In the genomic region with DNA sequence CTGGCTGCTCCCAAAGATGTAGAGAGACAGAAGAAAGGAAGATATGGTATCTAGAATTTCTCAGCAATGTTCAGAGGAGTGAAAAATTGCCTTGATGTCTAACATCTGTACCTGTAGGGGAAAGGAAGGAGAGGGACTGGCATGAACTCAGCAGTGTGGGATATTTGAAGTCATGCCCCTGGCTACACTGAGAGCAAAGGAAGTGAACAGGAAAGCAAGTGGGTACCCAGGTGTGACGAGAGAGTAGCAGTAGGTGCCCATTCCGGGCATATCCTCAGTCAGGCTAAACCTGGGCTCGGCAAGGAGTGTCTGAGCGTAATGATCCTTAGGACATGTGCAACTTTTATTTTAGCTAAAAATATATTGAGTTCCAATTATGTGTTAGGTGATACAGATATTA, we compare ENCODE assay signal across 28 mouse cellular contexts.
DNase-seq lines count a peak whose midpoint lies in the region; ATAC-seq and TF ChIP-seq lines count a peak whose summit lies in the region.
"Had no signal": no experiment of that assay in that cellular context is flagged by ENCODE, and none has a peak within 500 bp of the region (broad histone marks: within the 10 kb centered on the region; RNA-seq: fewer than 3 reads in every experiment).

No protein-coding gene starts in this region.

- no peaks in the 10 kb centered on the region for H3K36me3 ChIP-seq in stomach, postnatal 0 days (ENCODE audit: control insufficient read depth, insufficient read depth, low read length)
- H3K36me3 ChIP-seq in intestine, embryonic 16.5 days (ENCODE audit: control insufficient read depth, insufficient read depth, low read length) = no peaks in the 10 kb centered on the region
- H3K36me3 ChIP-seq: embryonic facial prominence, embryonic 10.5 days; embryonic facial prominence, embryonic 15.5 days; G1E; heart, embryonic 12.5 days; hindbrain, embryonic 13.5 days; limb, embryonic 13.5 days; lung, embryonic 15.5 days; midbrain, embryonic 13.5 days had no signal

- WGBS in stomach, postnatal 0 days = 88% methylated on average over 4 of the region's 4 CpGs
- WGBS in intestine, embryonic 16.5 days = 93% methylated on average over 4 of the region's 4 CpGs

- TF ChIP-seq EP300 in stomach, postnatal 0 days (optimal IDR thresholded peaks at IDR 0.05) = no peak

- H3K9ac ChIP-seq in stomach, postnatal 0 days (ENCODE audit: low read length) = no peak overlapping the region
- no peak overlapping the region for H3K9ac ChIP-seq in intestine, embryonic 16.5 days (ENCODE audit: low read depth, low read length)
- H3K9ac ChIP-seq: embryonic facial prominence, embryonic 15.5 days; heart, embryonic 12.5 days; hindbrain, embryonic 13.5 days; limb, embryonic 13.5 days; lung, embryonic 15.5 days; midbrain, embryonic 13.5 days had no signal

- H3K27ac ChIP-seq in stomach, postnatal 0 days (replicated peaks) = no peak overlapping the region
- H3K27ac ChIP-seq in intestine, embryonic 16.5 days (ENCODE audit: low read length) = no peak overlapping the region
- H3K27ac ChIP-seq: embryonic facial prominence, embryonic 10.5 days; embryonic facial prominence, embryonic 15.5 days; hindbrain, embryonic 13.5 days; limb, embryonic 13.5 days; lung, embryonic 15.5 days; midbrain, embryonic 13.5 days had no signal

- no peak overlapping the region for H3K4me3 ChIP-seq in stomach, postnatal 0 days (ENCODE audit: low read depth, low read length)
- H3K4me3 ChIP-seq in intestine, embryonic 16.5 days (ENCODE audit: low read length) = no peak overlapping the region
- H3K4me3 ChIP-seq: embryonic facial prominence, embryonic 10.5 days; embryonic facial prominence, embryonic 15.5 days; heart, embryonic 12.5 days; hindbrain, embryonic 13.5 days; limb, embryonic 13.5 days; lung, embryonic 15.5 days; megakaryocyte, embryonic 14.5 days; midbrain, embryonic 13.5 days had no signal

- ATAC-seq in stomach, postnatal 0 days (ENCODE audit: low FRiP score, low TSS enrichment) = no peak
- no peak for ATAC-seq in intestine, embryonic 16.5 days
- ATAC-seq: forebrain, embryonic 14.5 days; midbrain, embryonic 13.5 days had no signal

- no peak for TF ChIP-seq CTCF in stomach, postnatal 0 days (IDR thresholded peaks at IDR 0.05; ENCODE audit: low read depth)

- H3K4me2 ChIP-seq in stomach, postnatal 0 days (replicated peaks; ENCODE audit: low read depth) = no peak overlapping the region
- H3K4me2 ChIP-seq in intestine, embryonic 16.5 days (ENCODE audit: low read depth, low read length) = no peak overlapping the region
- H3K4me2 ChIP-seq: embryonic facial prominence, embryonic 15.5 days; heart, embryonic 12.5 days; hindbrain, embryonic 13.5 days; limb, embryonic 13.5 days; liver, embryonic 11.5 days; lung, embryonic 15.5 days; midbrain, embryonic 13.5 days had no signal

- no peaks in the 10 kb centered on the region for H3K9me3 ChIP-seq in stomach, postnatal 0 days (ENCODE audit: control insufficient read depth, low read length)
- H3K9me3 ChIP-seq in intestine, embryonic 16.5 days (ENCODE audit: control insufficient read depth, low read length) = no peaks in the 10 kb centered on the region
- H3K9me3 ChIP-seq: embryonic facial prominence, embryonic 10.5 days; embryonic facial prominence, embryonic 15.5 days; heart, embryonic 12.5 days; hindbrain, embryonic 13.5 days; limb, embryonic 13.5 days; lung, embryonic 15.5 days; megakaryocyte, embryonic 14.5 days; midbrain, embryonic 13.5 days had no signal

- peak; percentile 5 for DNase-seq in urinary bladder, postnatal 14 days (ENCODE audit: low spot score)
- DNase-seq in urinary bladder, adult 2 months (ENCODE audit: low spot score) = no peak
- DNase-seq in induced T-regulatory cell, adult 2 months (ENCODE audit: low read depth) = peak; percentile 38
- peak; percentile 36 for DNase-seq in thymus, postnatal 0 days (ENCODE audit: low spot score)
- DNase-seq in thymus, postnatal 4 days = peak; percentile 37
- DNase-seq in layer of hippocampus, postnatal 14 days (ENCODE audit: low spot score in 2 of 2) = no peak
- DNase-seq in stomach, postnatal 0 days (ENCODE audit: low spot score) = no peak
- DNase-seq: adrenal gland, postnatal 14 days; cerebellum, adult 18-20 months; cerebellum, postnatal 10 days; gastrocnemius, postnatal 25 days; heart, adult 18-20 months; heart, postnatal 4 days; kidney, adult 2 months; kidney, postnatal 14 days; lung, postnatal 36 days had no signal

- H3K27me3 ChIP-seq in stomach, postnatal 0 days (ENCODE audit: control insufficient read depth, insufficient read depth, low read length) = no peaks in the 10 kb centered on the region
- H3K27me3 ChIP-seq in intestine, embryonic 16.5 days (replicated peaks; ENCODE audit: control insufficient read depth, insufficient read depth, low read length) = no peaks in the 10 kb centered on the region
- H3K27me3 ChIP-seq: embryonic facial prominence, embryonic 15.5 days; heart, embryonic 12.5 days; hindbrain, embryonic 13.5 days; limb, embryonic 13.5 days; lung, embryonic 15.5 days; megakaryocyte, embryonic 14.5 days; midbrain, embryonic 13.5 days had no signal

- no peaks in the 10 kb centered on the region for H3K4me1 ChIP-seq in stomach, postnatal 0 days (replicated peaks; ENCODE audit: control insufficient read depth, insufficient read depth)
- no peaks in the 10 kb centered on the region for H3K4me1 ChIP-seq in intestine, embryonic 16.5 days (ENCODE audit: control insufficient read depth, insufficient read depth, low read length)
- H3K4me1 ChIP-seq: embryonic facial prominence, embryonic 10.5 days; embryonic facial prominence, embryonic 15.5 days; heart, embryonic 12.5 days; hindbrain, embryonic 13.5 days; limb, embryonic 13.5 days; lung, embryonic 15.5 days; megakaryocyte, embryonic 14.5 days; midbrain, embryonic 13.5 days had no signal

Comparison
In these comparisons a context has a peak if more than half of its experiments do, and no peak if none do; other contexts are left out.
1. DNase-seq: peak in urinary bladder, postnatal 14 days (single experiment), induced T-regulatory cell, adult 2 months (single experiment), thymus, postnatal 0 days (single experiment) and thymus, postnatal 4 days (single experiment); none in urinary bladder, adult 2 months (single experiment), layer of hippocampus, postnatal 14 days (0 of 2) and stomach, postnatal 0 days (single experiment).